Mouse (Mus musculus): Measurements from ENCODE around the gene Mvp. TPM values are rescaled to one million over a fixed set of nuclear protein-coding genes. Genes with fewer than 3 reads are reported as not detected.

Mvp gene
- polyA plus RNA-seq, 1 experiment, result 63.3 TPM

GRCm38 (mm10) chr7:127026984-127027726, 12.7 kb upstream of the Mvp start, which contains the start of gene Maz:
Maz (minus strand) TSS chr7:127027037.
- under 1% methylated on average over 54 of the region's 63 CpGs for WGBS
- peaks cover 15% of the 10 kb centered on the region for H3K36me3 ChIP-seq (ENCODE audit: control insufficient read depth, insufficient read depth, low read length)
- DNase-seq (ENCODE audit: low read depth in 1 of 2, low spot score in 2 of 2), result peak; percentile 99 to 100

GRCm38 (mm10) chr7:127026616-127026983, 12.2 kb upstream of the Mvp start:
- Histone ChIP-seq H3K27ac (ENCODE audit: insufficient read depth, low read length) (peak overlapping the region; percentile 98), H3K27me3 (ENCODE audit: control insufficient read depth, insufficient read depth, low read length) (no peaks in the 10 kb centered on the region), H3K4me1 (ENCODE audit: control insufficient read depth, insufficient read depth, insufficient read length) (peaks cover 31% of the 10 kb centered on the region), H3K36me3 (ENCODE audit: control insufficient read depth, insufficient read depth, low read length) (peaks cover 16% of the 10 kb centered on the region), H3K4me3 (ENCODE audit: extremely low read depth, insufficient read depth, insufficient read length) (peak overlapping the region; percentile 78)
- DNase-seq (ENCODE audit: low read depth in 1 of 2, low spot score in 2 of 2), result peak in 1 of 2 experiments; percentile 70
- WGBS, result 2% methylated on average over 34 of the region's 48 CpGs
- TF ChIP-seq CTCF (IDR thresholded peaks at IDR 0.05; ENCODE audit: extremely low read depth, insufficient read depth, insufficient read length, insufficient replicate concordance) (no peak), POLR2A (IDR thresholded peaks at IDR 0.05; ENCODE audit: low read depth, low read length) (no peak)

More at GRCm38 (mm10) chr7:127026984-127027726, 12.7 kb upstream of the Mvp start, which contains the start of gene Maz:
- H3K27ac ChIP-seq (ENCODE audit: insufficient read depth, low read length), result peak within 1 kb of the TSS; percentile 98
- peak within 1 kb of the TSS; percentile 78 for H3K4me3 ChIP-seq (ENCODE audit: extremely low read depth, insufficient read depth, insufficient read length)
- H3K4me1 ChIP-seq (ENCODE audit: control insufficient read depth, insufficient read depth, insufficient read length), result peaks cover 27% of the 10 kb centered on the region
- TF ChIP-seq CTCF (IDR thresholded peaks at IDR 0.05; ENCODE audit: extremely low read depth, insufficient read depth, insufficient read length, insufficient replicate concordance) (no peak), POLR2A (IDR thresholded peaks at IDR 0.05; ENCODE audit: low read depth, low read length) (peak; percentile 80)
- no peaks in the 10 kb centered on the region for H3K27me3 ChIP-seq (ENCODE audit: control insufficient read depth, insufficient read depth, low read length)

DNA sequence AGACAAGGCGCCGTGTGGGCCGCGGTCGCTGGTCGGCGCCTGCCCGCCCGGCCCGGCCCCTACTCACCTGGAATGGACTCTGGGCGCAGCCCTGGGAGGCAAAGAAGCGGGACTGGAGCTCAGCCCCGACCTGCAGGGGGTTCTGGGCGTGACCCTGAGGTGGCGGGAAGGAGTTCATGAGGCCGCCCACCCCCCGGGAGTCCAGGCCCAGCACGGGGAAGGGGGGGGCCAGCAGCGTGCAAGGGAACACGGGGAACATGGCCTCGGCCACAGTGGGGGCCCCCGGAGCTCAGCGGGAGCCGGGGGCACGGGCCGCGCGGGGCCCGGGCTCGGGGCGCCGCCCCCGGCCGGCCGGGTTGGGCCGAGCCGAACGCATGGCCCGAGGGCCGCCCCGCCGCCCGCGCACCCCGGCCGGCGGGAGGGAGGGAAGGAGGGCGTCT, 11.8 kb upstream of the Mvp start:
- Histone ChIP-seq H3K36me3 (ENCODE audit: control insufficient read depth, insufficient read depth, low read length) (peaks cover 16% of the 10 kb centered on the region), H3K27ac (ENCODE audit: insufficient read depth, low read length) (peak overlapping the region; percentile 98), H3K4me1 (ENCODE audit: control insufficient read depth, insufficient read depth, insufficient read length) (peaks cover 35% of the 10 kb centered on the region), H3K4me3 (ENCODE audit: extremely low read depth, insufficient read depth, insufficient read length) (peak overlapping the region; percentile 78), H3K27me3 (ENCODE audit: control insufficient read depth, insufficient read depth, low read length) (no peaks in the 10 kb centered on the region)
- 5% methylated on average over 39 of the region's 48 CpGs for WGBS
- peak in 1 of 2 experiments; percentile 66 for DNase-seq (ENCODE audit: low read depth in 1 of 2, low spot score in 2 of 2)
- TF ChIP-seq CTCF (IDR thresholded peaks at IDR 0.05; ENCODE audit: extremely low read depth, insufficient read depth, insufficient read length, insufficient replicate concordance) (no peak), POLR2A (IDR thresholded peaks at IDR 0.05; ENCODE audit: low read depth, low read length) (no peak)

- WGBS, result under 1% methylated on average over 56 of the region's 65 CpGs
- H3K27ac ChIP-seq (ENCODE audit: insufficient read depth, low read length), result peak overlapping the region; percentile 98
- H3K36me3 ChIP-seq (ENCODE audit: control insufficient read depth, insufficient read depth, low read length), result peaks cover 16% of the 10 kb centered on the region
- H3K4me3 ChIP-seq (ENCODE audit: extremely low read depth, insufficient read depth, insufficient read length), result peak overlapping the region; percentile 78
- TF ChIP-seq CTCF (IDR thresholded peaks at IDR 0.05; ENCODE audit: extremely low read depth, insufficient read depth, insufficient read length, insufficient replicate concordance) (no peak), POLR2A (IDR thresholded peaks at IDR 0.05; ENCODE audit: low read depth, low read length) (no peak)
- no peaks in the 10 kb centered on the region for H3K27me3 ChIP-seq (ENCODE audit: control insufficient read depth, insufficient read depth, low read length)
- peak in 1 of 2 experiments; percentile 41 for DNase-seq (ENCODE audit: low read depth in 1 of 2, low spot score in 2 of 2)
- peaks cover 40% of the 10 kb centered on the region for H3K4me1 ChIP-seq (ENCODE audit: control insufficient read depth, insufficient read depth, insufficient read length)
These were observed 11.2 kb upstream of the Mvp start for GRCm38 (mm10) chr7:127025556-127026160.

DNA sequence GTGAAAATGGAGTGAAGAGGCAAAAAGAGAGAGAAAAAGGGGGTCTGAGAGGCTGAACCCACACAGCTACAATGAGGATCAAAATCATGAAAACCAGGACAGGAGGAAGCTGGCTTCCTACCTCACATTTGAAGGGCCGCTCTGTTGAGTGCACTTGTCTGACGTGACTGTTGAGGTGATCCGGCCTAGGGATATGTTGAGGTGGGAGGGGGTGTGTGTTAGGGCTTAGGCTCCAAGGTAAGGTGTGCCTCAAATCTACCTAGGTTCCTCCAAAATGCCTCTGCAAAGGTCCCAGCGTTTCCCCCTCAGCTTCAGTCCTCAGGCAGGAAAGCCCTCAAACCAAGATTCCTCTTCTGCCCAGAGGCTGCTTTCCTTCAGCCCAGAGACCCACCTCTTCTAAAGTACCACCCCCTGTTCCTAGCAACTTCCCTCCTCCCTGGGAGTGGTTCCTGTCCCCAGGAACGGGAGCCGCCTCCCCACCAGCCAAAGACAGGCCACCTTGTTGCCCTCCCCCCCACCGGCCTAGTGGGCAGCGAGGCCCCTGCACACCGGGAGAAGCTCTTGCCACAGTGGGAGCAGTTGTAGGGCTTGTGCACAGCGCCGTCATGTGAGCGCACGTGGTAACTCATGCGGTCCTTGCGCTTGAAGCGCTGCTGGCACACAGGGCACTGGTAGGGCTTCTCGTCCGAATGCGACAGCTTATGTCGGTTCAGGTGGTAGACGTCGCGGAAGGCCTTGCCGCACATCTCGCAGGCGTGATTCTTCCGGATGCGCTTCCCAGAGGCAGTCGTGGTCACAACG, 10.5 kb upstream of the Mvp start:
- peak overlapping the region; percentile 98 for H3K27ac ChIP-seq (ENCODE audit: insufficient read depth, low read length)
- DNase-seq (ENCODE audit: low read depth in 1 of 2, low spot score in 2 of 2), result peak; percentile 70 to 80
- H3K36me3 ChIP-seq (ENCODE audit: control insufficient read depth, insufficient read depth, low read length), result peaks cover 16% of the 10 kb centered on the region
- H3K4me1 ChIP-seq (ENCODE audit: control insufficient read depth, insufficient read depth, insufficient read length), result peaks cover 43% of the 10 kb centered on the region
- peak overlapping the region; percentile 78 for H3K4me3 ChIP-seq (ENCODE audit: extremely low read depth, insufficient read depth, insufficient read length)
- 1% methylated on average over 30 of the region's 30 CpGs for whole genome bisulfite sequencing
- no peaks in the 10 kb centered on the region for H3K27me3 ChIP-seq (ENCODE audit: control insufficient read depth, insufficient read depth, low read length)
- TF ChIP-seq POLR2A (IDR thresholded peaks at IDR 0.05; ENCODE audit: low read depth, low read length) (peak; percentile 37), CTCF (IDR thresholded peaks at IDR 0.05; ENCODE audit: extremely low read depth, insufficient read depth, insufficient read length, insufficient replicate concordance) (peak; percentile 61; the same call in 1 of the 2 replicates)

- no peaks in the 10 kb centered on the region for H3K27me3 ChIP-seq (ENCODE audit: control insufficient read depth, insufficient read depth, low read length)
- peaks cover 43% of the 10 kb centered on the region for H3K4me1 ChIP-seq (ENCODE audit: control insufficient read depth, insufficient read depth, insufficient read length)
- no peak overlapping the region for H3K27ac ChIP-seq (ENCODE audit: insufficient read depth, low read length)
- peaks cover 16% of the 10 kb centered on the region for H3K36me3 ChIP-seq (ENCODE audit: control insufficient read depth, insufficient read depth, low read length)
- WGBS, result 13% methylated on average over 19 of the region's 19 CpGs
- no peak for DNase-seq (ENCODE audit: low read depth in 1 of 2, low spot score in 2 of 2)
- H3K4me3 ChIP-seq (ENCODE audit: extremely low read depth, insufficient read depth, insufficient read length), result peak overlapping the region; percentile 15
- no peak for TF ChIP-seq CTCF (IDR thresholded peaks at IDR 0.05; ENCODE audit: extremely low read depth, insufficient read depth, insufficient read length, insufficient replicate concordance)
- no peak for TF ChIP-seq POLR2A (IDR thresholded peaks at IDR 0.05; ENCODE audit: low read depth, low read length)
These were observed 9.7 kb upstream of the Mvp start for GRCm38 (mm10) chr7:127023896-127024690.
